Mouse (Mus musculus) embryo, embryonic 11 days (tissue): ENCODE measurements around the gene Lancl3.
"Not testable (repeated sequence)": the region's sequence is repeated elsewhere in the genome, so short reads cannot be mapped to it uniquely, and the experiment has no call there.

Experiments used
- DNase-seq: peaks from one replicate; pipeline ENCODE4 v3.0.0-alpha.2; 2015

The Lancl3 gene

GRCm38 (mm10) chrX:9271112-9271511 lies 71.4 kb downstream of the Lancl3 start:
- DNase-seq, result no peak

- DNase-seq, result no peak
These were observed 72.3 kb downstream of the Lancl3 start for GRCm38 (mm10) chrX:9271947-9272459.

- DNase-seq, result peak; percentile 73
These were observed 73.0 kb downstream of the Lancl3 start, which contains the start of gene Xk for GRCm38 (mm10) chrX:9272460-9273361. TSS of gene Xk (plus strand) at chrX:9272756.

- DNase-seq, result peak; percentile 3
These were observed 73.8 kb downstream of the Lancl3 start for GRCm38 (mm10) chrX:9273377-9274002.

GRCm38 (mm10) chrX:9274321-9274720 lies 74.6 kb downstream of the Lancl3 start:
- no peak for DNase-seq

GRCm38 (mm10) chrX:9283464-9283863 lies 83.8 kb downstream of the Lancl3 start, which contains the start of gene H2al1m:
TSS of gene H2al1m (plus strand) at chrX:9283764.
- not testable (repeated sequence) for DNase-seq

- DNase-seq, result not testable (repeated sequence)
These were observed 93.6 kb downstream of the Lancl3 start for GRCm38 (mm10) chrX:9293140-9293829.

- no peak for DNase-seq
These were observed 98.7 kb downstream of the Lancl3 start for GRCm38 (mm10) chrX:9298413-9298864.

- DNase-seq, result no peak
These were observed 103.1 kb downstream of the Lancl3 start for GRCm38 (mm10) chrX:9302791-9303190.

GRCm38 (mm10) chrX:9303455-9303854 lies 103.8 kb downstream of the Lancl3 start:
- no peak for DNase-seq

- DNase-seq, result not testable (repeated sequence)
These were observed 116.8 kb downstream of the Lancl3 start for GRCm38 (mm10) chrX:9316457-9316856.
